Mouse (Mus musculus): ENCODE data around the gene Hspb2. TPM values are rescaled to one million over a fixed set of nuclear protein-coding genes. Genes with fewer than 3 reads are reported as not detected.

The Hspb2 gene
- total and polyA plus RNA-seq, 2 experiments from 2014 or later, result 0.52 to 0.98 TPM

DNA sequence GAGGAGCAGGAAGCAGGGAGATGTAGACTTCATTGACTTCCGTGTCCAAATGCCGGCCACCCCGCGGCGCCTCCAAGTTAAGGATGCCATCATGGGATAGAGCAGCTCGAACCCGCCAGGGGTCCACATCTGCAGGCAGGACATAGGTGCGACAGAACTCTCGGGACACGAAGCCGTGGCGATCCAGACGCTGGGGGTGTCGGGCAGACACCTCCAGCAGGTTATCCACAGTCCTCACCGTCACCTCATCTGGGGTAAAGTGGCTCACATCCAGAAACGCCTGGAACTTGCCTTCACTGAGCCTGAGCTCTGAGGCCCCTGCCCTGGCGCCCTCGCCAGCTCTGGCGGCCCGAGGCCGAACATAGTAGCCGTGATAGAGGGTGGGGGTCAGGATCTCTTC lies 831 bp downstream of the Hspb2 start, which contains the start of gene Cryab:
Gene Cryab (plus strand): TSS at position 3 of the 400 bp plus-strand sequence.
- H3K9me3 ChIP-seq (ENCODE audit: low read length), result no peaks in the 10 kb centered on the region
- H3K4me1 ChIP-seq (ENCODE audit: insufficient read depth), result peaks cover 8% of the 10 kb centered on the region; the same call in 1 of the 2 replicates
- H3K36me3 ChIP-seq (ENCODE audit: insufficient read depth), result no peaks in the 10 kb centered on the region
- no peak for TF ChIP-seq CTCF (IDR thresholded peaks at IDR 0.05; ENCODE audit: low read depth)
- H3K27me3 ChIP-seq (ENCODE audit: insufficient read depth, low read length), result no peaks in the 10 kb centered on the region
- no peak within 1 kb of the TSS for H3K4me3 ChIP-seq (ENCODE audit: low read depth, low read length)
- DNase-seq (no peak), ATAC-seq (no peak)
- H3K9ac ChIP-seq, result no peak within 1 kb of the TSS
- H3K27ac ChIP-seq (ENCODE audit: low read depth, low read length), result no peak within 1 kb of the TSS
- 77% methylated on average over 22 of the region's 22 CpGs for WGBS
- H3K4me2 ChIP-seq (ENCODE audit: low read depth), result no peak within 1 kb of the TSS

GRCm38 (mm10) chr9:50750706-50751105 lies 1.4 kb downstream of the Hspb2 start:
- H3K9me3 ChIP-seq (ENCODE audit: low read length), result no peaks in the 10 kb centered on the region

GRCm38 (mm10) chr9:50746214-50746677 lies 5.9 kb downstream of the Hspb2 start, which contains the start of gene 2310030G06Rik:
TSS of gene 2310030G06Rik (minus strand) at chr9:50746536.
- no peak within 1 kb of the TSS for H3K27ac ChIP-seq (ENCODE audit: low read depth, low read length)
- H3K27me3 ChIP-seq (ENCODE audit: insufficient read depth, low read length), result no peaks in the 10 kb centered on the region
- peak; percentile 20; the same call in 1 of the 2 replicates for ATAC-seq
- no peaks in the 10 kb centered on the region for H3K4me1 ChIP-seq (ENCODE audit: insufficient read depth)
- 3% methylated on average over 19 of the region's 19 CpGs for WGBS
- H3K4me3 ChIP-seq (ENCODE audit: low read depth, low read length), result peak within 1 kb of the TSS; percentile 32
- DNase-seq, result peak; percentile 48
- H3K4me2 ChIP-seq (ENCODE audit: low read depth), result peak within 1 kb of the TSS; percentile 53
- peak within 1 kb of the TSS; percentile 43; the same call in 1 of the 2 replicates for H3K9ac ChIP-seq
- no peaks in the 10 kb centered on the region for H3K36me3 ChIP-seq (ENCODE audit: insufficient read depth)
- peak; percentile 36 for TF ChIP-seq CTCF (IDR thresholded peaks at IDR 0.05; ENCODE audit: low read depth)
- no peaks in the 10 kb centered on the region for H3K9me3 ChIP-seq (ENCODE audit: low read length)

More at GRCm38 (mm10) chr9:50750706-50751105, 1.4 kb downstream of the Hspb2 start:
- TF ChIP-seq CTCF (IDR thresholded peaks at IDR 0.05; ENCODE audit: low read depth), result no peak
- no peak overlapping the region for H3K4me2 ChIP-seq (ENCODE audit: low read depth)
- H3K27me3 ChIP-seq (ENCODE audit: insufficient read depth, low read length), result no peaks in the 10 kb centered on the region
- WGBS, result 59% methylated on average over 6 of the region's 6 CpGs
- no peak for DNase-seq
- H3K9ac ChIP-seq, result no peak overlapping the region
- H3K4me3 ChIP-seq (ENCODE audit: low read depth, low read length), result no peak overlapping the region
- H3K27ac ChIP-seq (ENCODE audit: low read depth, low read length), result no peak overlapping the region
- no peaks in the 10 kb centered on the region for H3K36me3 ChIP-seq (ENCODE audit: insufficient read depth)
- no peak for ATAC-seq
- peaks cover 8% of the 10 kb centered on the region; the same call in 1 of the 2 replicates for H3K4me1 ChIP-seq (ENCODE audit: insufficient read depth)

DNA sequence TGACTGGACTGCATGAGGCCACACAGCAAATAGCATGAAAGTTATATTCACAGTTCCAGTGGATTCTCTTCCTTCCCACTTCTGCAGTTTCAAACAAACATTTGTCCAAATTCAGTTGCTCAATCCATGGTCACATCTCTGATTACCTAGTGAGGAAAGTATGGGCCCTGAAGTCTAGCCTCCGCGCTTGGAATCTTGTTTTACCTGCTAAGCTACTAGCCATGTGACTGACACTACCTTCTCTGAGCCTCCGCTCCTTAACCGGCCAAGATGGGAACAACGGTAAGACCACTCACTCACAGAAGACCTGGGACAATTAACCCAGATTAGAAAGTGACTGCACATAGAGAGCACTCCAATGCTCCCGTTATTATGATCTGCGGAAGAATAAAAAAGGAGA lies 6.3 kb downstream of the Hspb2 start:
- Histone ChIP-seq H3K36me3 (ENCODE audit: insufficient read depth) (no peaks in the 10 kb centered on the region), H3K4me2 (ENCODE audit: low read depth) (peak overlapping the region; percentile 53), H3K9me3 (ENCODE audit: low read length) (no peaks in the 10 kb centered on the region), H3K27me3 (ENCODE audit: insufficient read depth, low read length) (no peaks in the 10 kb centered on the region), H3K27ac (ENCODE audit: low read depth, low read length) (no peak overlapping the region), H3K4me3 (ENCODE audit: low read depth, low read length) (peak overlapping the region; percentile 32), H3K4me1 (ENCODE audit: insufficient read depth) (no peaks in the 10 kb centered on the region), H3K9ac (peak overlapping the region; percentile 43; the same call in 1 of the 2 replicates)
- no peak for TF ChIP-seq CTCF (IDR thresholded peaks at IDR 0.05; ENCODE audit: low read depth)
- ATAC-seq (no peak), DNase-seq (no peak)
- 19% methylated on average over 7 of the region's 7 CpGs for WGBS

- no peaks in the 10 kb centered on the region for H3K36me3 ChIP-seq (ENCODE audit: insufficient read depth)
- no peaks in the 10 kb centered on the region; the same call in 1 of the 2 replicates for H3K4me1 ChIP-seq (ENCODE audit: insufficient read depth)
- H3K27me3 ChIP-seq (ENCODE audit: insufficient read depth, low read length), result no peaks in the 10 kb centered on the region
- H3K4me2 ChIP-seq (ENCODE audit: low read depth), result no peak overlapping the region
- DNase-seq (no peak), ATAC-seq (no peak)
- H3K9ac ChIP-seq, result no peak overlapping the region
- H3K27ac ChIP-seq (ENCODE audit: low read depth, low read length), result no peak overlapping the region
- 76% methylated on average over 2 of the region's 2 CpGs for WGBS
- no peaks in the 10 kb centered on the region for H3K9me3 ChIP-seq (ENCODE audit: low read length)
- TF ChIP-seq CTCF (IDR thresholded peaks at IDR 0.05; ENCODE audit: low read depth), result no peak
- H3K4me3 ChIP-seq (ENCODE audit: low read depth, low read length), result no peak overlapping the region
These were observed 9.4 kb downstream of the Hspb2 start for GRCm38 (mm10) chr9:50742744-50743143.

GRCm38 (mm10) chr9:50742261-50742660 lies 9.9 kb downstream of the Hspb2 start:
- H3K4me3 ChIP-seq (ENCODE audit: low read depth, low read length), result no peak overlapping the region
- 86% methylated on average over 3 of the region's 3 CpGs for WGBS
- no peaks in the 10 kb centered on the region for H3K27me3 ChIP-seq (ENCODE audit: insufficient read depth, low read length)
- no peaks in the 10 kb centered on the region; the same call in 1 of the 2 replicates for H3K4me1 ChIP-seq (ENCODE audit: insufficient read depth)
- no peak for TF ChIP-seq CTCF (IDR thresholded peaks at IDR 0.05; ENCODE audit: low read depth)
- H3K9ac ChIP-seq, result no peak overlapping the region
- no peak overlapping the region for H3K4me2 ChIP-seq (ENCODE audit: low read depth)
- H3K9me3 ChIP-seq (ENCODE audit: low read length), result no peaks in the 10 kb centered on the region
- DNase-seq (no peak), ATAC-seq (no peak)
- no peak overlapping the region for H3K27ac ChIP-seq (ENCODE audit: low read depth, low read length)
- no peaks in the 10 kb centered on the region for H3K36me3 ChIP-seq (ENCODE audit: insufficient read depth)

DNA sequence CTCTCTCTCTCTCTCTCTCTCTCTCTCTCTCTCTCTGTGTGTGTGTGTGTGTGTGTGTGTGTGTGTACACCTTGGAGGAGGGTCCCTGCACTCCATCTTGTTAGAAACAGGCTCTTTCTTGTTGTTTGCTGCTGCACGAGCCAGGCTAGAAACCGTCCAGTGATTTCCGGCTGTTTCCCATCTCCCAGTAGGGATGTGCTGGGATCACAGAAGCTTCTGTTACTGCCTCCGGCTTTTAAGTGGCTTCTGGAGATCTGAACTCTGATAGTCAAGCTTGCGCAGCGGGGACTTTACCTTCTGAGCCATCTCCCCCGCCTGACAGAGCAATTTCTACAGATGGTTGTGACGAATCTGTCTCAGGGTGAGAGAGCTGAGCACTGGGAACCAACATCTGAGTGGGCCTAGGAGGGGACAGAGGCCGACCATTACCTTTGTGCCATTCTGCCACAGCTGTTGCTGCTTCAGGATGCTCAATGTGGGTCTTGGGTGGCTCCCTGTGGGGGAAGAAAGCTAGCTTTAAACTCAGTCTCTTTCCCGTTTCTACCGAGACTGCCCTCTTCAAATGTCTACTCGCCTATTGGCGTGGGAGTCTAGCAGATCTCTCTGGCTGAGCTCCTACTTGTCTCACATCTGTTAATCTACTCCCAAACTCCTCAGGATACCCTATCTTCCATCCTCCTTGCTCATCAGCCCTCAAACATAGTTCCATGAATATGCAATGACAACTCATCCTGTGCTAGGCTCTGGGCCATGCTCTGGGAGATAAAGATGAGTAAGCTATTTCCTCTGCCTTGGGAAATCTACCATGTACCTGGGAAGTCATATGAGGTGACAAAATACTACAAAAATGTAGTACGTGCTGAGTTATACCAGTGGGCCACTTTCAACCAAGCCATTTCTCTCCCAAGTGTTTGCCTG lies 11.0 kb downstream of the Hspb2 start:
- H3K27ac ChIP-seq (ENCODE audit: low read depth, low read length), result no peak overlapping the region
- H3K27me3 ChIP-seq (ENCODE audit: insufficient read depth, low read length), result no peaks in the 10 kb centered on the region
- ATAC-seq, result no peak
- H3K9me3 ChIP-seq (ENCODE audit: low read length), result no peaks in the 10 kb centered on the region
- 90% methylated on average over 14 of the region's 14 CpGs for WGBS
- no peak overlapping the region for H3K9ac ChIP-seq
- H3K36me3 ChIP-seq (ENCODE audit: insufficient read depth), result no peaks in the 10 kb centered on the region
- TF ChIP-seq CTCF (IDR thresholded peaks at IDR 0.05; ENCODE audit: low read depth), result no peak
- no peak overlapping the region for H3K4me2 ChIP-seq (ENCODE audit: low read depth)
- no peak for DNase-seq
- no peak overlapping the region for H3K4me3 ChIP-seq (ENCODE audit: low read depth, low read length)
- no peaks in the 10 kb centered on the region; the same call in 1 of the 2 replicates for H3K4me1 ChIP-seq (ENCODE audit: insufficient read depth)

Measured in forebrain, postnatal 0 days (tissue).